Mouse (Mus musculus) hindbrain, embryonic 11.5 days (tissue): ENCODE results near the gene Chst11. TPM values are rescaled to one million over a fixed set of nuclear protein-coding genes. Genes with fewer than 3 reads are reported as not detected.

Experiments used
- ATAC-seq: fragments of 200-750 bp; cut with Nextera tagmentation; 2 replicates; pipeline ENCODE4 v1.8.0; 2017; ENCODE audit warnings: mild to moderate bottlenecking, moderate TSS enrichment, moderate library complexity; ENCODE audit not compliant: low FRiP score
- DNase-seq: peaks from one replicate; pipeline ENCODE4 v3.0.0-alpha.2; 2015; ENCODE audit warnings: low spot score
- H3K27ac ChIP-seq: fragments of 300-500 bp; sonication (generic); 2 replicates; pipeline ENCODE4 v1.5.1; 2014; ENCODE audit warnings: mild to moderate bottlenecking, low read depth, low read length
- H3K27me3 ChIP-seq: fragments of 300-500 bp; sonication (generic); 2 replicates; pipeline ENCODE4 v1.6.1; 2014; ENCODE audit warnings: mild to moderate bottlenecking, low read length, moderate library complexity, mixed read lengths; ENCODE audit not compliant: control insufficient read depth, insufficient read depth
- H3K36me3 ChIP-seq: fragments of 300-500 bp; sonication (generic); 2 replicates; pipeline ENCODE4 v1.6.1; 2014; ENCODE audit warnings: mild to moderate bottlenecking, low read length, moderate library complexity, mixed read lengths; ENCODE audit not compliant: control insufficient read depth, insufficient read depth
- H3K4me1 ChIP-seq: fragments of 300-500 bp; sonication (generic); replicated peaks from 2 replicates; pipeline ENCODE4 v1.6.1; 2014; ENCODE audit warnings: low read length, mixed read lengths; ENCODE audit not compliant: control insufficient read depth, insufficient read depth
- H3K4me2 ChIP-seq: fragments of 300-500 bp; sonication (generic); replicated peaks from 2 replicates; pipeline ENCODE4 v1.6.1; 2014; ENCODE audit warnings: mild to moderate bottlenecking, low read depth, low read length
- H3K4me3 ChIP-seq: fragments of 300-500 bp; sonication (generic); 2 replicates; pipeline ENCODE4 v1.5.1; 2014; ENCODE audit warnings: low read depth, low read length
- H3K9ac ChIP-seq: fragments of 300-500 bp; sonication (generic); 2 replicates; pipeline ENCODE4 v1.6.1; 2014; ENCODE audit warnings: low read depth, low read length
- H3K9me3 ChIP-seq: fragments of 300-500 bp; sonication (generic); 2 replicates; pipeline ENCODE4 v1.6.1; 2016; ENCODE audit warnings: low read length; ENCODE audit not compliant: control insufficient read depth
- whole genome bisulfite sequencing: fragments of 180-500 bp; shearing (Covaris S2); extraction: QIAGEN DNeasy Blood & Tissue Kit; methylation state at CpG from one replicate; pipeline ENCODE4 v1.1.7; 2014; 5-methylcytosine and 5-hydroxymethylcytosine counted together
- polyA plus RNA-seq: library from polyadenylated mRNA; unstranded; fragments of >200 nt; fragmentation: Nextera tagmentation; extraction: Ambion mirVana; gene quantifications from 2 replicates; pipeline ENCODE4 v1.2.1, GENCODE M21; 2014

The Chst11 gene
- polyA plus RNA-seq, 1 experiment from 2014 or later, result 2.3 TPM

- Histone ChIP-seq H3K9ac (no peak overlapping the region), H3K4me2 (no peak overlapping the region), H3K4me3 (no peak overlapping the region), H3K36me3 (no peaks in the 10 kb centered on the region), H3K4me1 (no peaks in the 10 kb centered on the region), H3K27ac (no peak overlapping the region), H3K27me3 (no peaks in the 10 kb centered on the region), H3K9me3 (no peaks in the 10 kb centered on the region)
- DNase-seq, result no peak
- no peak for ATAC-seq
- 43% methylated on average over 6 of the region's 6 CpGs for WGBS
Measured at GRCm38 (mm10) chr10:83244131-83244530, 258.8 kb downstream of the Chst11 start.

Other genes starting within 250 kb of the Chst11 start
- gene Nfyb, start 221.4 kb upstream of the Chst11 start, polyA plus RNA-seq, result 60.7 and 68.2 TPM in 2 replicates
- 170 and 196 TPM in 2 replicates for gene Txnrd1, start 151.5 kb upstream of the Chst11 start, polyA plus RNA-seq
- 0.56 and 1.1 TPM in 2 replicates for gene Eid3, start 118.9 kb upstream of the Chst11 start, polyA plus RNA-seq